Mouse (Mus musculus): Measurements from ENCODE around the gene Lyst. TPM values are rescaled to one million over a fixed set of nuclear protein-coding genes. Genes with fewer than 3 reads are reported as not detected.
A peak's percentile ranks its signal among the peaks of the same experiment; 100 is the strongest.

Gene Lyst
- total and polyA plus RNA-seq, 2 experiments from 2014 or later = 1.9 to 6.3 TPM

DNA sequence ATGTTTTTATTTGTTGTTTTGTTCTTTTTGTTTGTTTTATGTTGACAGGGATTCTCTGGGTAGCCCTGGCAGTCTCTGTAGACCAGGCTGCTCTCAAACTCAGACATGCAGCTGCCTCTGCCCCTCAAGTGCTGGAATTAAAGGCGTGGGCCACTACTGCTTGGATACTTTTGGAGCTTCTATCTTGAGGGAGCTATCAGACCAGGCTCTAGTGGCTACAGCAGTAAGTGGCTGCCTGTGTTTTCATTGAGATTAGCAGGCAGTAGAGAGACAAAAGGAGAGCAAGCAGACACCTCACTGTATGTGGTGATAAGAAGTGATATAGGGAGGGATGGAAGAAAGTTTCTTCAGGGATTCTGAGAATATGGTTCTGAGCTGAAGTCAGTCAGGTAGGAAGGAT lies 21.4 kb upstream of the Lyst start:
- Histone ChIP-seq H3K9ac (replicated peaks; ENCODE audit: low read depth, low read length) (no peak overlapping the region), H3K4me2 (ENCODE audit: low read depth, low read length) (no peak overlapping the region), H3K9me3 (replicated peaks; ENCODE audit: control insufficient read depth, low read length) (no peaks in the 10 kb centered on the region), H3K36me3 (replicated peaks; ENCODE audit: control insufficient read depth, insufficient read depth, low read length) (no peaks in the 10 kb centered on the region), H3K27me3 (ENCODE audit: control insufficient read depth, insufficient read depth, low read length) (no peaks in the 10 kb centered on the region), H3K27ac (ENCODE audit: low read depth) (no peak overlapping the region), H3K4me3 (ENCODE audit: low read depth, low read length) (no peak overlapping the region), H3K4me1 (ENCODE audit: control insufficient read depth, insufficient read depth) (no peaks in the 10 kb centered on the region; the same call in 1 of the 2 replicates)
- TF ChIP-seq EP300 (IDR thresholded peaks at IDR 0.05; ENCODE audit: low read depth) = no peak
- TF ChIP-seq CTCF (IDR thresholded peaks at IDR 0.05; ENCODE audit: low read depth) = no peak
- WGBS = 25% methylated on average over 1 of the region's 1 CpGs
- no peak for ATAC-seq (ENCODE audit: insufficient read depth, low read depth)
- no peak for DNase-seq (ENCODE audit: low spot score)

DNA sequence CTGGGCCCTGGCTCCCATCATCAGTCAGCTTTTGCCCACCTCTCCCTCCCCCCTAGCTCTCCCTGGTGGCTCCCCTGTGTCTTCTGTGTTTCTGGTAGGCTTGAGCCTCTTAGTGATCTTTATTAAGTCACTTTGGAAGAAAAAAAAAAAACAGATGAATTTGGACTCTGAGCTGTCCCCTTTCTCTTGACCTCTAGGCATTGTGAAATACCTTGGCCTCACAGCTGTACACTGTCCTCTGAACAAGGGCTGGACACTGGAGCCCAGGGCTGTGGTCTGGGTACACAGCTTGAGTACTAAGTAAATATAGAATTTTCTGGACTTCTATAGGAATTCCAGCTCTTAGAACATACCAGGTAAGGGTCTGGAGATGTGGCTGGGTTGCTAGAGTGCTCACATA lies 20.6 kb upstream of the Lyst start:
- TF ChIP-seq EP300 (IDR thresholded peaks at IDR 0.05; ENCODE audit: low read depth) = no peak
- no peak for TF ChIP-seq CTCF (IDR thresholded peaks at IDR 0.05; ENCODE audit: low read depth)
- H3K27me3 ChIP-seq (ENCODE audit: control insufficient read depth, insufficient read depth, low read length) = no peaks in the 10 kb centered on the region
- H3K27ac ChIP-seq (ENCODE audit: low read depth) = no peak overlapping the region
- H3K9ac ChIP-seq (replicated peaks; ENCODE audit: low read depth, low read length) = no peak overlapping the region
- no peaks in the 10 kb centered on the region for H3K9me3 ChIP-seq (replicated peaks; ENCODE audit: control insufficient read depth, low read length)
- no peaks in the 10 kb centered on the region; the same call in 1 of the 2 replicates for H3K4me1 ChIP-seq (ENCODE audit: control insufficient read depth, insufficient read depth)
- no peak overlapping the region for H3K4me3 ChIP-seq (ENCODE audit: low read depth, low read length)
- H3K36me3 ChIP-seq (replicated peaks; ENCODE audit: control insufficient read depth, insufficient read depth, low read length) = no peaks in the 10 kb centered on the region
- ATAC-seq (ENCODE audit: insufficient read depth, low read depth) = no peak
- no peak for DNase-seq (ENCODE audit: low spot score)
- H3K4me2 ChIP-seq (ENCODE audit: low read depth, low read length) = no peak overlapping the region

- no peaks in the 10 kb centered on the region for H3K9me3 ChIP-seq (replicated peaks; ENCODE audit: control insufficient read depth, low read length)
- WGBS = 78% methylated on average over 10 of the region's 10 CpGs
- H3K27ac ChIP-seq (ENCODE audit: low read depth) = no peak overlapping the region
- peaks cover 9% of the 10 kb centered on the region for H3K4me1 ChIP-seq (ENCODE audit: control insufficient read depth, insufficient read depth)
- no peak overlapping the region for H3K9ac ChIP-seq (replicated peaks; ENCODE audit: low read depth, low read length)
- H3K36me3 ChIP-seq (replicated peaks; ENCODE audit: control insufficient read depth, insufficient read depth, low read length) = no peaks in the 10 kb centered on the region
- no peak overlapping the region for H3K4me2 ChIP-seq (ENCODE audit: low read depth, low read length)
- no peak overlapping the region for H3K4me3 ChIP-seq (ENCODE audit: low read depth, low read length)
- DNase-seq (ENCODE audit: low spot score) = no peak
- TF ChIP-seq EP300 (IDR thresholded peaks at IDR 0.05; ENCODE audit: low read depth) (no peak), CTCF (IDR thresholded peaks at IDR 0.05; ENCODE audit: low read depth) (no peak)
- no peaks in the 10 kb centered on the region for H3K27me3 ChIP-seq (ENCODE audit: control insufficient read depth, insufficient read depth, low read length)
- ATAC-seq (ENCODE audit: insufficient read depth, low read depth) = no peak
Observed at GRCm38 (mm10) chr13:13572060-13572835, 17.9 kb upstream of the Lyst start.

DNA sequence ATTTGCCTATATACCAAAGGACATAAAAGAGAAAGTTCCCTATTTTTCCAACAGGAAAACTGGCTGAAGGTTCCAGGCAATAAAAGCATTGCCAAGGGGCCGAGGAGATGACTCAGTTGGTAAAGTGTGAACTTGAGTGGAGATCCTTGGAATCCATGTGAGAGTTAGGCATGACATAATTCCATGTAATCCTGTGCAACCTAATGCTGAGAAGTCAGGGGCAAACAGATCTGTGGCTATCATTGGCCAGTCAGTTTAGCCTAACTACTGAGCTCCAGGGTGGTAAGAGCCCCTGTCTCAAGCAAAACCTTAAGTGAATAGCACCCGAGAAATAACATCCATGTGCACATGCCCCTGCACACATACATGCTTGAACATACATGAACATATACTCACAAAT lies 17.3 kb upstream of the Lyst start:
- no peaks in the 10 kb centered on the region for H3K36me3 ChIP-seq (replicated peaks; ENCODE audit: control insufficient read depth, insufficient read depth, low read length)
- ATAC-seq (ENCODE audit: insufficient read depth, low read depth) = no peak
- H3K27me3 ChIP-seq (ENCODE audit: control insufficient read depth, insufficient read depth, low read length) = no peaks in the 10 kb centered on the region
- H3K9me3 ChIP-seq (replicated peaks; ENCODE audit: control insufficient read depth, low read length) = no peaks in the 10 kb centered on the region
- H3K4me3 ChIP-seq (ENCODE audit: low read depth, low read length) = no peak overlapping the region
- no peak overlapping the region for H3K9ac ChIP-seq (replicated peaks; ENCODE audit: low read depth, low read length)
- H3K4me2 ChIP-seq (ENCODE audit: low read depth, low read length) = no peak overlapping the region
- peaks cover 12% of the 10 kb centered on the region for H3K4me1 ChIP-seq (ENCODE audit: control insufficient read depth, insufficient read depth)
- no peak for DNase-seq (ENCODE audit: low spot score)
- WGBS = 74% methylated on average over 2 of the region's 2 CpGs
- TF ChIP-seq EP300 (IDR thresholded peaks at IDR 0.05; ENCODE audit: low read depth) (no peak), CTCF (IDR thresholded peaks at IDR 0.05; ENCODE audit: low read depth) (no peak)
- no peak overlapping the region for H3K27ac ChIP-seq (ENCODE audit: low read depth)

DNA sequence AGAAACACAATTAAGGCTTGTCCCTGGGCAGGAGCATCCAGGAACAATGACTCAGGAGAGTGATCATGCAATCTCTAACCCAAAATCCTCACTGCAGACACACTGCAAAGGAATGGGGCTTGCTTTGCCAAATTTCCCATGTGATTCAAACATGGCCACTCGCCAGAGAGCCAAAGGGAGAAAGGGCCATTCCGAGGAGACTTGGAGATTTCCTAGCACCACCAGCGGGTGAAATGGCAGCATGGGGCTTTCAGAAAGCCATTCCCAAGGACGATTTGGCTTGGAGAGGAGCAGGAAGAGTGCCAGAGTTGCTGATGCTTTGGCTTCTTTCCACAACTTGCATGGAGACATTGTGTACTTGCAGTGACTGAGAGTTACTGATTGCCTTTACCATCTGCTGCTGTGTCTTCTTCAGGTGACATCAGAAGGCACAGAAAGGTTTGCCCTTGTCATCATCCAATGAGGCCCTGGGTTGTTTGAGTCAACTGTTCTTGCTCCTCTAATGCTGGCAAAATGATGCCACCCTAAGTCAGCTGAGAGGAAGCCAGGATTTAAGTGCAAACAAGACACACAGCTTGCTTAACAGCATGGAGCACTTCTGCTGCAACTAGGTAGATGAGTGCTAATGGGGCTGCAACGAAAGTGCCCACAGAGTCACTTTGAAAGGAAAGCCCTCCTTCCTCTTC lies 16.5 kb upstream of the Lyst start:
- peak; percentile 67; the same call in 1 of the 2 replicates for ATAC-seq (ENCODE audit: insufficient read depth, low read depth)
- peak; percentile 62 for DNase-seq (ENCODE audit: low spot score)

More for the DNA sequence above, 16.5 kb upstream of the Lyst start:
- H3K4me2 ChIP-seq (ENCODE audit: low read depth, low read length) = no peak overlapping the region
- no peaks in the 10 kb centered on the region for H3K9me3 ChIP-seq (replicated peaks; ENCODE audit: control insufficient read depth, low read length)
- no peak overlapping the region for H3K4me3 ChIP-seq (ENCODE audit: low read depth, low read length)
- no peaks in the 10 kb centered on the region for H3K36me3 ChIP-seq (replicated peaks; ENCODE audit: control insufficient read depth, insufficient read depth, low read length)
- no peaks in the 10 kb centered on the region for H3K27me3 ChIP-seq (ENCODE audit: control insufficient read depth, insufficient read depth, low read length)
- H3K9ac ChIP-seq (replicated peaks; ENCODE audit: low read depth, low read length) = no peak overlapping the region
- no peak for TF ChIP-seq CTCF (IDR thresholded peaks at IDR 0.05; ENCODE audit: low read depth)
- TF ChIP-seq EP300 (IDR thresholded peaks at IDR 0.05; ENCODE audit: low read depth) = no peak
- 37% methylated on average over 5 of the region's 5 CpGs for WGBS
- peaks cover 12% of the 10 kb centered on the region for H3K4me1 ChIP-seq (ENCODE audit: control insufficient read depth, insufficient read depth)
- H3K27ac ChIP-seq (ENCODE audit: low read depth) = peak overlapping the region; percentile 44; the same call in 1 of the 2 replicates

Data from heart, postnatal 0 days (tissue).